Mouse (Mus musculus) spleen, adult 2 months (tissue): Measurements from ENCODE around the gene Gkn2. TPM values are rescaled to one million over a fixed set of nuclear protein-coding genes. Genes with fewer than 3 reads are reported as not detected.

ENCODE experiments used
- DNase-seq, 2 experiments: peaks; one replicate each; pipeline versions ENCODE4 v3.0.0 to v3.0.0-alpha.2; 2012 to 2021; ENCODE audit warnings: low spot score in 2 of 2, low read depth in 1 of 2
- H3K27ac ChIP-seq: fragments of 200-500 bp; 2 replicates; pipeline ENCODE4 v1.5.1; 2012; ENCODE audit warnings: low read length, inconsistent platforms; ENCODE audit not compliant: insufficient read depth
- H3K27me3 ChIP-seq: fragments of 200-500 bp; 2 replicates; pipeline ENCODE4 v1.6.1; 2012; ENCODE audit warnings: mild to moderate bottlenecking, moderate library complexity, low read length, inconsistent platforms; ENCODE audit not compliant: control insufficient read depth, insufficient read depth
- H3K36me3 ChIP-seq: fragments of 200-500 bp; 2 replicates; pipeline ENCODE4 v1.6.1; 2012; ENCODE audit warnings: mild to moderate bottlenecking, low read length, inconsistent platforms; ENCODE audit not compliant: control insufficient read depth, insufficient read depth
- H3K4me1 ChIP-seq: fragments of 200-500 bp; 2 replicates; pipeline ENCODE4 v1.6.1; 2011; ENCODE audit warnings: inconsistent platforms; ENCODE audit not compliant: control insufficient read depth, insufficient read depth, insufficient read length
- H3K4me3 ChIP-seq: fragments of 200-500 bp; 2 replicates; pipeline ENCODE4 v1.5.1; 2011; ENCODE audit warnings: mild to moderate bottlenecking, inconsistent platforms; ENCODE audit not compliant: insufficient read depth, insufficient read length; ENCODE audit errors: extremely low read depth
- CTCF ChIP-seq: fragments of 200-500 bp; IDR thresholded peaks from 2 replicates; pipeline ENCODE4 v1.5.1; 2011; ENCODE audit warnings: mild to moderate bottlenecking, inconsistent platforms; ENCODE audit not compliant: insufficient read depth, insufficient read length, insufficient replicate concordance; ENCODE audit errors: extremely low read depth
- POLR2A ChIP-seq: fragments of 200-500 bp; IDR thresholded peaks from 2 replicates; pipeline ENCODE4 v1.6.1; 2011; ENCODE audit warnings: low read depth, low read length, inconsistent platforms
- WGBS: fragments of 180-500 bp; shearing (Covaris S2); methylation state at CpG from one replicate; pipeline ENCODE4 v1.1.7; 2018; 5-methylcytosine and 5-hydroxymethylcytosine counted together
- polyA plus RNA-seq: library from polyadenylated mRNA; depleted of rRNA; stranded (reverse); fragments of >200 nt; gene quantifications from 2 replicates; pipeline ENCODE4 v1.2.3, GENCODE M21; 2012; rRNA removed

Gkn2 gene
- polyA plus RNA-seq, result not detected in 2 replicates

- H3K27me3 ChIP-seq, result no peaks in the 10 kb centered on the region
- no peak for TF ChIP-seq POLR2A
- TF ChIP-seq CTCF, result no peak
- H3K27ac ChIP-seq, result no peak within 1 kb of the TSS
- H3K4me1 ChIP-seq, result no peaks in the 10 kb centered on the region
- no peak for DNase-seq
- H3K36me3 ChIP-seq, result no peaks in the 10 kb centered on the region
- no peak within 1 kb of the TSS for H3K4me3 ChIP-seq
- WGBS, result 92% methylated on average over 9 of the region's 9 CpGs
Measured at GRCm38 (mm10) chr6:87373057-87373456, at the start of gene Gkn2. Gkn2 (plus strand) TSS chr6:87373357.

GRCm38 (mm10) chr6:87323381-87323780 lies 49.8 kb upstream of the Gkn2 start:
- DNase-seq, result peak; percentile 26 to 43
- TF ChIP-seq POLR2A, result no peak
- peak; percentile 29; the same call in 1 of the 2 replicates for TF ChIP-seq CTCF
- Histone ChIP-seq H3K27me3 (no peaks in the 10 kb centered on the region), H3K4me3 (no peak overlapping the region), H3K4me1 (no peaks in the 10 kb centered on the region), H3K36me3 (no peaks in the 10 kb centered on the region), H3K27ac (no peak overlapping the region)
- WGBS, result 70% methylated on average over 2 of the region's 2 CpGs

- Histone ChIP-seq H3K4me3 (no peak overlapping the region), H3K36me3 (no peaks in the 10 kb centered on the region), H3K27me3 (no peaks in the 10 kb centered on the region), H3K4me1 (no peaks in the 10 kb centered on the region), H3K27ac (no peak overlapping the region)
- TF ChIP-seq CTCF, result no peak
- no peak for TF ChIP-seq POLR2A
- DNase-seq, result no peak
- 88% methylated on average over 2 of the region's 2 CpGs for WGBS
Measured at GRCm38 (mm10) chr6:87326932-87327331, 46.2 kb upstream of the Gkn2 start.

- 80% methylated on average over 22 of the region's 22 CpGs for WGBS
- Histone ChIP-seq H3K4me3 (no peak overlapping the region), H3K27ac (no peak overlapping the region), H3K4me1 (no peaks in the 10 kb centered on the region), H3K27me3 (no peaks in the 10 kb centered on the region), H3K36me3 (no peaks in the 10 kb centered on the region)
- no peak for DNase-seq
- TF ChIP-seq CTCF (no peak), POLR2A (no peak)
Measured at GRCm38 (mm10) chr6:87328265-87329173, 44.6 kb upstream of the Gkn2 start.

- 76% methylated on average over 2 of the region's 2 CpGs for WGBS
- no peak for TF ChIP-seq POLR2A
- no peak for TF ChIP-seq CTCF
Measured at GRCm38 (mm10) chr6:87332380-87332779, 40.8 kb upstream of the Gkn2 start.

GRCm38 (mm10) chr6:87334361-87335090 lies 38.6 kb upstream of the Gkn2 start:
- Histone ChIP-seq H3K27ac (no peak overlapping the region; the same call in 1 of the 2 replicates), H3K27me3 (peaks cover 11% of the 10 kb centered on the region), H3K36me3 (no peaks in the 10 kb centered on the region), H3K4me3 (no peak overlapping the region), H3K4me1 (peaks cover 2% of the 10 kb centered on the region; the same call in 1 of the 2 replicates)
- no peak for DNase-seq
- WGBS, result 46% methylated on average over 11 of the region's 11 CpGs
- TF ChIP-seq POLR2A, result no peak
- no peak for TF ChIP-seq CTCF

More at GRCm38 (mm10) chr6:87332380-87332779, 40.8 kb upstream of the Gkn2 start:
- Histone ChIP-seq H3K4me1 (peaks cover 2% of the 10 kb centered on the region; the same call in 1 of the 2 replicates), H3K27ac (no peak overlapping the region), H3K27me3 (peaks cover 9% of the 10 kb centered on the region), H3K4me3 (no peak overlapping the region), H3K36me3 (no peaks in the 10 kb centered on the region)
- DNase-seq, result no peak
